Mouse (Mus musculus) CH12.LX (cell line): ENCODE measurements around the gene Ugdh.

Experiments
- CTCF ChIP-seq, 2 experiments: IDR thresholded peaks in 1 of 2; conservative IDR thresholded peaks in 1 of 2; 2 replicates each; pipeline ENCODE4 v1.5.1; 2011 to 2012; ENCODE audit warnings: low read depth in 2 of 2, low read length in 2 of 2, improper control_type of control experiment in 1 of 2, inconsistent platforms in 1 of 2, mild to moderate bottlenecking in 1 of 2, moderate library complexity in 1 of 2
- ELF1 ChIP-seq: IDR thresholded peaks from 2 replicates; pipeline ENCODE4 v1.6.1; 2014; ENCODE audit warnings: low read depth, mild to moderate bottlenecking, inconsistent platforms, low read length, improper control_type of control experiment
- EP300 ChIP-seq: IDR thresholded peaks from 2 replicates; pipeline ENCODE4 v1.6.1; 2011; ENCODE audit warnings: low read length, improper control_type of control experiment
- GABPA ChIP-seq: IDR thresholded peaks from 2 replicates; pipeline ENCODE4 v1.6.1; 2012; ENCODE audit warnings: low read depth, low read length, improper control_type of control experiment, inconsistent platforms; ENCODE audit not compliant: insufficient replicate concordance
- JUND ChIP-seq: conservative IDR thresholded peaks from 2 replicates; pipeline ENCODE4 v1.6.1; 2011; ENCODE audit warnings: low read depth, low read length, improper control_type of control experiment
- KAT2A ChIP-seq: IDR thresholded peaks from 2 replicates; pipeline ENCODE4 v1.6.1; 2012; ENCODE audit warnings: low read length, improper control_type of control experiment, inconsistent platforms; ENCODE audit not compliant: insufficient replicate concordance
- MAZ ChIP-seq: IDR thresholded peaks from 2 replicates; pipeline ENCODE4 v1.6.1; 2012; ENCODE audit warnings: low read depth, mild to moderate bottlenecking, inconsistent platforms, low read length, improper control_type of control experiment, moderate library complexity
- MYC ChIP-seq: IDR thresholded peaks from 2 replicates; pipeline ENCODE4 v1.6.1; 2011; ENCODE audit warnings: low read depth, mild to moderate bottlenecking, improper control_type of control experiment, low read length
- POLR2A ChIP-seq: IDR thresholded peaks from 2 replicates; pipeline ENCODE4 v1.6.1; 2011; ENCODE audit warnings: low read depth, mild to moderate bottlenecking, improper control_type of control experiment, low read length
- SMC3 ChIP-seq: IDR thresholded peaks from 2 replicates; pipeline ENCODE4 v1.6.1; 2011; ENCODE audit warnings: low read depth, low read length, improper control_type of control experiment
- USF2 ChIP-seq: conservative IDR thresholded peaks from 2 replicates; pipeline ENCODE4 v1.6.1; 2011; ENCODE audit warnings: low read depth, low read length, improper control_type of control experiment

DNA sequence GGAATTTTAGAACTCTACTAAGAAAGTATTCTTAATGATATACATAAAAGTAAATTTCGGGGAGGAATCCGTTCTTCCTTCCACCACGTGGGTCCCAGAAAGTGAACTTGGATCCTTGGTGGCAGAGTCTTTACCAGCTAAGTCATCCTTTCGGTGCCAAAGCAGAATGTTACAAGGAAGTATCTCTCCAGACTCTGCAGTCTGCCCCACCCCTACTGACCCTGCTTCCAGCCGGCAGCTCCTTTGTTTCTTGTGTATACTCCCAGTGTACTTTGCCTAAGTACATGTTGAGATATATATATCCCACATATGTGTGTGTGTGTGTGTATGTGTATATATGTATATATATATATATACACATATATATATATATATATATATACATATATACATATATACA lies 6.3 kb downstream of the Ugdh start:
- TF ChIP-seq MYC (no peak), CTCF (conservative IDR thresholded peaks at IDR 0.05 in 1 of 2, IDR thresholded peaks at IDR 0.05 in 1 of 2; ENCODE audit: low read depth in 2 of 2, low read length in 2 of 2) (no peak), JUND (no peak), GABPA (no peak), ELF1 (no peak), POLR2A (no peak), USF2 (no peak), SMC3 (no peak), MAZ (no peak), KAT2A (no peak), EP300 (no peak)
